Mouse (Mus musculus) midbrain, embryonic 15.5 days (tissue): ENCODE data around the gene Mlkl. TPM values are rescaled to one million over a fixed set of nuclear protein-coding genes. Genes with fewer than 3 reads are reported as not detected.
A peak's percentile ranks its signal among the peaks of the same experiment; 100 is the strongest.

Experiments
- ATAC-seq: fragments of 200-750 bp; cut with Nextera tagmentation; replicated peaks from 2 replicates; pipeline ENCODE4 v1.8.0; 2017; ENCODE audit warnings: moderate TSS enrichment
- H3K27ac ChIP-seq: fragments of 300-500 bp; sonication (generic); 2 replicates; pipeline ENCODE4 v1.5.1; 2015; ENCODE audit warnings: mild to moderate bottlenecking, inconsistent platforms
- H3K27me3 ChIP-seq: fragments of 300-500 bp; sonication (generic); replicated peaks from 2 replicates; pipeline ENCODE4 v1.6.1; 2015; ENCODE audit warnings: inconsistent platforms
- H3K36me3 ChIP-seq: fragments of 300-500 bp; sonication (generic); replicated peaks from 2 replicates; pipeline ENCODE4 v1.6.1; 2015; ENCODE audit warnings: inconsistent platforms
- H3K4me1 ChIP-seq: fragments of 300-500 bp; sonication (generic); 2 replicates; pipeline ENCODE4 v1.6.1; 2015; ENCODE audit warnings: inconsistent platforms
- H3K4me2 ChIP-seq: fragments of 300-500 bp; sonication (generic); 2 replicates; pipeline ENCODE4 v1.6.1; 2015; ENCODE audit warnings: inconsistent platforms, mild to moderate bottlenecking, moderate library complexity
- H3K4me3 ChIP-seq: fragments of 300-500 bp; sonication (generic); 2 replicates; pipeline ENCODE4 v1.5.1; 2015; ENCODE audit warnings: mild to moderate bottlenecking, inconsistent platforms
- H3K9ac ChIP-seq: fragments of 300-500 bp; sonication (generic); 2 replicates; pipeline ENCODE4 v1.6.1; 2015; ENCODE audit warnings: mild to moderate bottlenecking, inconsistent platforms
- H3K9me3 ChIP-seq: fragments of 300-500 bp; sonication (generic); 2 replicates; pipeline ENCODE4 v1.6.1; 2016; ENCODE audit warnings: inconsistent platforms
- WGBS: fragments of 180-500 bp; shearing (Covaris S2); methylation state at CpG from one replicate; pipeline ENCODE4 v1.1.7; 2015; ENCODE audit warnings: mixed read lengths; 5-methylcytosine and 5-hydroxymethylcytosine counted together
- polyA plus RNA-seq: library from polyadenylated mRNA; unstranded; fragments of >200 nt; fragmentation: Nextera tagmentation; extraction: Ambion mirVana; gene quantifications from 2 replicates; pipeline ENCODE4 v1.2.1, GENCODE M21; 2015

The Mlkl gene
- 0.37 and 0.57 TPM in 2 replicates for polyA plus RNA-seq

- Histone ChIP-seq H3K9me3 (no peaks in the 10 kb centered on the region), H3K27me3 (peaks cover 24% of the 10 kb centered on the region), H3K27ac (no peak within 1 kb of the TSS), H3K4me1 (peaks cover 10% of the 10 kb centered on the region), H3K36me3 (no peaks in the 10 kb centered on the region), H3K9ac (peak within 1 kb of the TSS; percentile 13; the same call in 1 of the 2 replicates), H3K4me2 (peak within 1 kb of the TSS; percentile 70), H3K4me3 (peak within 1 kb of the TSS; percentile 36)
- WGBS = under 1% methylated on average over 29 of the region's 29 CpGs
- ATAC-seq = no peak
These were observed at the start of gene Mlkl for GRCm38 (mm10) chr8:111337890-111338347. Gene Mlkl (minus strand): TSS chr8:111338177.

GRCm38 (mm10) chr8:111385915-111386314 is 47.9 kb upstream of the Mlkl start:
- Histone ChIP-seq H3K4me2 (no peak overlapping the region), H3K27me3 (peaks cover 6% of the 10 kb centered on the region), H3K4me3 (no peak overlapping the region), H3K9me3 (no peaks in the 10 kb centered on the region), H3K36me3 (no peaks in the 10 kb centered on the region), H3K4me1 (no peaks in the 10 kb centered on the region), H3K9ac (no peak overlapping the region), H3K27ac (no peak overlapping the region)
- ATAC-seq = no peak
- 70% methylated on average over 9 of the region's 9 CpGs for WGBS

- 51% methylated on average over 2 of the region's 2 CpGs for whole genome bisulfite sequencing
- no peak overlapping the region for H3K4me2 ChIP-seq
- no peaks in the 10 kb centered on the region for H3K4me1 ChIP-seq
- no peaks in the 10 kb centered on the region for H3K36me3 ChIP-seq
- no peak overlapping the region for H3K4me3 ChIP-seq
- no peak overlapping the region for H3K9ac ChIP-seq
- H3K27ac ChIP-seq = no peak overlapping the region
- H3K27me3 ChIP-seq = 0 out of 2 replicates have a peak, but pooled peaks cover 2% of the 10 kb centered on the region
- ATAC-seq = no peak
- H3K9me3 ChIP-seq = no peaks in the 10 kb centered on the region
These were observed 46.7 kb upstream of the Mlkl start for GRCm38 (mm10) chr8:111384628-111385027.

- H3K36me3 ChIP-seq = no peaks in the 10 kb centered on the region
- no peaks in the 10 kb centered on the region for H3K9me3 ChIP-seq
- H3K4me1 ChIP-seq = no peaks in the 10 kb centered on the region
- WGBS = 71% methylated on average over 6 of the region's 6 CpGs
- no peaks in the 10 kb centered on the region for H3K27me3 ChIP-seq
- no peak overlapping the region for H3K4me2 ChIP-seq
- H3K9ac ChIP-seq = no peak overlapping the region
- H3K4me3 ChIP-seq = no peak overlapping the region
- no peak overlapping the region for H3K27ac ChIP-seq
- ATAC-seq = no peak
These were observed 37.2 kb upstream of the Mlkl start for GRCm38 (mm10) chr8:111375192-111375591.

- no peaks in the 10 kb centered on the region for H3K4me1 ChIP-seq
- ATAC-seq = no peak
- no peak overlapping the region for H3K9ac ChIP-seq
- H3K27me3 ChIP-seq = no peaks in the 10 kb centered on the region
- H3K4me2 ChIP-seq = no peak overlapping the region
- H3K4me3 ChIP-seq = no peak overlapping the region
- no peak overlapping the region for H3K27ac ChIP-seq
- H3K9me3 ChIP-seq = no peaks in the 10 kb centered on the region
- 88% methylated on average over 9 of the region's 9 CpGs for WGBS
- H3K36me3 ChIP-seq = no peaks in the 10 kb centered on the region
These were observed 31.7 kb upstream of the Mlkl start for GRCm38 (mm10) chr8:111369711-111370110.

GRCm38 (mm10) chr8:111367350-111367749 is 29.4 kb upstream of the Mlkl start:
- Histone ChIP-seq H3K9ac (no peak overlapping the region), H3K27ac (no peak overlapping the region), H3K4me2 (0 out of 2 replicates have a peak overlapping the region, but pooled peaks have one; percentile 13), H3K4me3 (no peak overlapping the region), H3K36me3 (no peaks in the 10 kb centered on the region), H3K27me3 (no peaks in the 10 kb centered on the region), H3K4me1 (no peaks in the 10 kb centered on the region), H3K9me3 (no peaks in the 10 kb centered on the region)
- ATAC-seq = no peak
- 89% methylated on average over 8 of the region's 8 CpGs for WGBS

- no peaks in the 10 kb centered on the region for H3K4me1 ChIP-seq
- ATAC-seq = no peak
- no peaks in the 10 kb centered on the region for H3K9me3 ChIP-seq
- H3K4me2 ChIP-seq = 0 out of 2 replicates have a peak overlapping the region, but pooled peaks have one; percentile 13
- no peaks in the 10 kb centered on the region for H3K27me3 ChIP-seq
- H3K9ac ChIP-seq = no peak overlapping the region
- H3K4me3 ChIP-seq = no peak overlapping the region
- 45% methylated on average over 14 of the region's 14 CpGs for WGBS
- no peaks in the 10 kb centered on the region for H3K36me3 ChIP-seq
- no peak overlapping the region for H3K27ac ChIP-seq
These were observed 28.7 kb upstream of the Mlkl start for GRCm38 (mm10) chr8:111366610-111367234.

- whole genome bisulfite sequencing = 83% methylated on average over 8 of the region's 8 CpGs
- Histone ChIP-seq H3K4me3 (no peak overlapping the region), H3K36me3 (no peaks in the 10 kb centered on the region), H3K9me3 (no peaks in the 10 kb centered on the region), H3K4me1 (no peaks in the 10 kb centered on the region), H3K27ac (no peak overlapping the region), H3K9ac (no peak overlapping the region), H3K4me2 (no peak overlapping the region), H3K27me3 (no peaks in the 10 kb centered on the region)
- ATAC-seq = no peak
These were observed 25.5 kb upstream of the Mlkl start for GRCm38 (mm10) chr8:111363489-111363888.

- WGBS = 59% methylated on average over 7 of the region's 7 CpGs
- no peaks in the 10 kb centered on the region for H3K27me3 ChIP-seq
- no peaks in the 10 kb centered on the region for H3K4me1 ChIP-seq
- no peak overlapping the region for H3K4me2 ChIP-seq
- no peaks in the 10 kb centered on the region for H3K9me3 ChIP-seq
- no peak overlapping the region for H3K4me3 ChIP-seq
- no peak overlapping the region for H3K9ac ChIP-seq
- H3K36me3 ChIP-seq = no peaks in the 10 kb centered on the region
- ATAC-seq = no peak
- no peak overlapping the region for H3K27ac ChIP-seq
These were observed 22.7 kb upstream of the Mlkl start for GRCm38 (mm10) chr8:111360579-111361209.

- H3K9me3 ChIP-seq = no peaks in the 10 kb centered on the region
- H3K4me3 ChIP-seq = no peak overlapping the region
- no peaks in the 10 kb centered on the region for H3K36me3 ChIP-seq
- H3K27ac ChIP-seq = no peak overlapping the region
- no peak overlapping the region for H3K4me2 ChIP-seq
- WGBS = 73% methylated on average over 5 of the region's 5 CpGs
- H3K4me1 ChIP-seq = no peaks in the 10 kb centered on the region
- H3K27me3 ChIP-seq = no peaks in the 10 kb centered on the region
- ATAC-seq = no peak
- no peak overlapping the region for H3K9ac ChIP-seq
These were observed 22.0 kb upstream of the Mlkl start for GRCm38 (mm10) chr8:111359936-111360335.

GRCm38 (mm10) chr8:111358905-111359304 is 20.9 kb upstream of the Mlkl start:
- Histone ChIP-seq H3K4me2 (no peak overlapping the region), H3K27me3 (no peaks in the 10 kb centered on the region), H3K36me3 (no peaks in the 10 kb centered on the region), H3K27ac (no peak overlapping the region), H3K9ac (no peak overlapping the region), H3K4me1 (no peaks in the 10 kb centered on the region), H3K9me3 (no peaks in the 10 kb centered on the region), H3K4me3 (no peak overlapping the region)
- no peak for ATAC-seq
- WGBS = 64% methylated on average over 1 of the region's 1 CpGs

GRCm38 (mm10) chr8:111357433-111357832 is 19.5 kb upstream of the Mlkl start:
- Histone ChIP-seq H3K36me3 (no peaks in the 10 kb centered on the region), H3K27ac (no peak overlapping the region), H3K27me3 (no peaks in the 10 kb centered on the region), H3K4me2 (no peak overlapping the region), H3K4me1 (no peaks in the 10 kb centered on the region), H3K4me3 (no peak overlapping the region), H3K9ac (no peak overlapping the region), H3K9me3 (no peaks in the 10 kb centered on the region)
- 77% methylated on average over 4 of the region's 4 CpGs for WGBS
- ATAC-seq = no peak

- Histone ChIP-seq H3K4me3 (no peak overlapping the region), H3K27ac (no peak overlapping the region), H3K4me1 (no peaks in the 10 kb centered on the region), H3K9ac (no peak overlapping the region), H3K27me3 (no peaks in the 10 kb centered on the region), H3K36me3 (no peaks in the 10 kb centered on the region), H3K4me2 (no peak overlapping the region), H3K9me3 (no peaks in the 10 kb centered on the region)
- no peak for ATAC-seq
- 82% methylated on average over 9 of the region's 9 CpGs for WGBS
These were observed 15.5 kb upstream of the Mlkl start for GRCm38 (mm10) chr8:111353497-111353896.
